Mouse (Mus musculus): ENCODE measurements at regions not wholly inside any gene's neighbourhood (a gene's known extent, or its start where the extent isn't known, plus 50 kb on each side); places are given as distances from the start of the nearest gene placed in this dataset.

GRCm38 (mm10) chr2:160452730-160453129 is 85.9 kb upstream of the Mafb start:
- no peak for TF ChIP-seq CTCF (IDR thresholded peaks at IDR 0.05; ENCODE audit: extremely low read depth, insufficient read depth, low read length)
- no peak for TF ChIP-seq POLR2A (IDR thresholded peaks at IDR 0.05; ENCODE audit: extremely low read depth, insufficient read depth, low read length)

Measured in cortical plate, adult 2 months (tissue).